Mouse (Mus musculus) splenic B cell, adult 2 months (primary cell): ENCODE measurements around the gene Scn4a.
"Not testable (repeated sequence)": the region's sequence is repeated elsewhere in the genome, so short reads cannot be mapped to it uniquely, and the experiment has no call there.

Source experiments
- DNase-seq: peaks from one replicate; pipeline ENCODE4 v3.0.0-alpha.2; 2011; ENCODE audit warnings: low read depth, low spot score
- H3K27me3 ChIP-seq: 2 replicates; pipeline ENCODE4 v1.6.1; 2012; ENCODE audit warnings: mild to moderate bottlenecking, low read length, moderate library complexity, mixed read lengths; ENCODE audit not compliant: control insufficient read depth, poor library complexity, insufficient read depth, severe bottlenecking
- H3K36me3 ChIP-seq: 2 replicates; pipeline ENCODE4 v1.6.1; 2012; ENCODE audit warnings: mild to moderate bottlenecking, low read length, moderate library complexity, mixed read lengths; ENCODE audit not compliant: control insufficient read depth, poor library complexity, insufficient read depth, severe bottlenecking

Gene Scn4a

GRCm38 (mm10) chr11:106339323-106339722 lies 13.8 kb downstream of the Scn4a start:
- H3K36me3 ChIP-seq, DNase-seq, H3K27me3 ChIP-seq: not testable (repeated sequence)

- H3K36me3 ChIP-seq: no peaks in the 10 kb centered on the region
- no peaks in the 10 kb centered on the region for H3K27me3 ChIP-seq
- no peak for DNase-seq
Measured at GRCm38 (mm10) chr11:106338870-106339269, 14.2 kb downstream of the Scn4a start.

- Histone ChIP-seq H3K27me3 (no peaks in the 10 kb centered on the region), H3K36me3 (no peaks in the 10 kb centered on the region)
- no peak for DNase-seq
Measured at GRCm38 (mm10) chr11:106338029-106338428, 15.1 kb downstream of the Scn4a start.

GRCm38 (mm10) chr11:106334066-106334465 lies 19.0 kb downstream of the Scn4a start:
- Histone ChIP-seq H3K36me3 (no peaks in the 10 kb centered on the region), H3K27me3 (no peaks in the 10 kb centered on the region)
- DNase-seq: peak; percentile 23

GRCm38 (mm10) chr11:106332458-106332857 lies 20.6 kb downstream of the Scn4a start:
- Histone ChIP-seq H3K27me3 (no peaks in the 10 kb centered on the region), H3K36me3 (no peaks in the 10 kb centered on the region)
- DNase-seq: peak; percentile 41

GRCm38 (mm10) chr11:106329682-106330081 lies 23.4 kb downstream of the Scn4a start:
- no peaks in the 10 kb centered on the region for H3K36me3 ChIP-seq
- peak; percentile 90 for DNase-seq

GRCm38 (mm10) chr11:106329128-106329527 lies 24.0 kb downstream of the Scn4a start:
- peak; percentile 35 for DNase-seq
- Histone ChIP-seq H3K27me3 (no peaks in the 10 kb centered on the region), H3K36me3 (no peaks in the 10 kb centered on the region)

More at GRCm38 (mm10) chr11:106329682-106330081, 23.4 kb downstream of the Scn4a start:
- no peaks in the 10 kb centered on the region for H3K27me3 ChIP-seq

- H3K27me3 ChIP-seq: no peaks in the 10 kb centered on the region
- no peaks in the 10 kb centered on the region for H3K36me3 ChIP-seq
- no peak for DNase-seq
Measured at GRCm38 (mm10) chr11:106328521-106328920, 24.6 kb downstream of the Scn4a start.

GRCm38 (mm10) chr11:106326475-106326874 lies 26.6 kb downstream of the Scn4a start:
- Histone ChIP-seq H3K36me3 (peaks cover 3% of the 10 kb centered on the region; the same call in 1 of the 2 replicates), H3K27me3 (no peaks in the 10 kb centered on the region)
- no peak for DNase-seq

GRCm38 (mm10) chr11:106325566-106326206 lies 27.4 kb downstream of the Scn4a start:
- Histone ChIP-seq H3K27me3 (no peaks in the 10 kb centered on the region), H3K36me3 (peaks cover 3% of the 10 kb centered on the region; the same call in 1 of the 2 replicates)
- peak; percentile 92 for DNase-seq

GRCm38 (mm10) chr11:106324858-106325257 lies 28.2 kb downstream of the Scn4a start:
- DNase-seq: peak; percentile 86
- Histone ChIP-seq H3K27me3 (no peaks in the 10 kb centered on the region), H3K36me3 (peaks cover 3% of the 10 kb centered on the region; the same call in 1 of the 2 replicates)

- peaks cover 3% of the 10 kb centered on the region; the same call in 1 of the 2 replicates for H3K36me3 ChIP-seq
- peak; percentile 48 for DNase-seq
- H3K27me3 ChIP-seq: no peaks in the 10 kb centered on the region
Measured at GRCm38 (mm10) chr11:106318406-106319366, 34.4 kb downstream of the Scn4a start.

GRCm38 (mm10) chr11:106317801-106318200 lies 35.3 kb downstream of the Scn4a start:
- DNase-seq: peak; percentile 32
- Histone ChIP-seq H3K36me3 (peaks cover 9% of the 10 kb centered on the region), H3K27me3 (no peaks in the 10 kb centered on the region)

GRCm38 (mm10) chr11:106316416-106316815 lies 36.7 kb downstream of the Scn4a start:
- H3K27me3 ChIP-seq: no peaks in the 10 kb centered on the region
- peaks cover 21% of the 10 kb centered on the region for H3K36me3 ChIP-seq
- no peak for DNase-seq

- H3K27me3 ChIP-seq: no peaks in the 10 kb centered on the region
- DNase-seq: peak; percentile 87
- H3K36me3 ChIP-seq: peaks cover 27% of the 10 kb centered on the region
Measured at GRCm38 (mm10) chr11:106314333-106314812, 38.7 kb downstream of the Scn4a start, which contains the start of gene Cd79b. Gene Cd79b (minus strand): TSS chr11:106314762.
